Mouse (Mus musculus): ENCODE results near the gene Rps29. TPM values are rescaled to one million over a fixed set of nuclear protein-coding genes. Genes with fewer than 3 reads are reported as not detected.

The Rps29 gene
- 6,173 and 6,944 TPM in 2 replicates for polyA plus RNA-seq (2021; fragmentation: Nextera tagmentation)
- long read RNA-seq, experiment 1, transcript Rps29-201 (3 exons, 390 nt) = major isoform, 120 of 123 reads
- long read RNA-seq, experiment 1, partial matches to known transcripts = 0 of 123 reads
- long read RNA-seq, experiment 1, other reads (novel, unspliced or antisense) = 2 of 123 reads
- long read RNA-seq, experiment 2, transcript Rps29-201 (3 exons, 390 nt) = major isoform, 286 of 287 reads
- long read RNA-seq, experiment 2, partial matches to known transcripts = 0 of 287 reads
- long read RNA-seq, experiment 2, other reads (novel, unspliced or antisense) = 1 of 287 reads

DNA sequence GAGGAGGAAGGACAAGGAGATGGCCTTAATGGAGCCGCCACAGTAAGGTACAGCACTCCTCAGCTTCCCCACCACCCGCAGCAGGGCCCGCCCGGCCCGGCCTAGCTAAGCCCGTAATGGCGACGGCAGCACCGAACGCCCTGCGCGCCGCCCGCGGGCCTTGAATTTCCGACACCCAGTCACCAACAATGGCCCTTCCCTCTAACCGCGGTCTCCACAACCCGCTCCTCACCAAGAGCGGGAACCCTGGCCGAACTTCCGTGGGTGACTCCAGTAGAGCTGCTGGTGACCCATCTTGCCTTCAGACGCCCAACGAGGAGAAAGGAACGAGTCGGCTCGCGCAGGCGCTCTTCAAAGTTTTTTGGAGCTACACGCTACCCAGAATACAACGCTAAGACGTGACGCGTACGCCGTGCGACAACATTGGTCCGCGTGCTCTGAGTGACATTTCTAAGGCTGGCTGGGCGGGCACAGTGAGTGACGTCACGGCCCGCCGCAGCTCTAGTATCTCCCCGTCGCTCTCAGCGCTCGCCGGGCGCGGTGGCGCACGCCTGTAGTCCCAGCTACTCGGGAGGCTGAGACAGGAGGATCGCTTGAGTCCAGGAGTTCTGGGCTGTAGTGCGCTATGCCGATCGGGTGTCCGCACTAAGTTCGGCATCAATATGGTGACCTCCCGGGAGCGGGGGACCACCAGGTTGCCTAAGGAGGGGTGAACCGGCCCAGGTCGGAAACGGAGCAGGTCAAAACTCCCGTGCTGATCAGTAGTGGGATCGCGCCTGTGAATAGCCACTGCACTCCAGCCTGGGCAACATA lies at the start of gene Rps29:
Gene Rps29 (minus strand): TSS at position 422 of the 813 bp plus-strand sequence.

DNA sequence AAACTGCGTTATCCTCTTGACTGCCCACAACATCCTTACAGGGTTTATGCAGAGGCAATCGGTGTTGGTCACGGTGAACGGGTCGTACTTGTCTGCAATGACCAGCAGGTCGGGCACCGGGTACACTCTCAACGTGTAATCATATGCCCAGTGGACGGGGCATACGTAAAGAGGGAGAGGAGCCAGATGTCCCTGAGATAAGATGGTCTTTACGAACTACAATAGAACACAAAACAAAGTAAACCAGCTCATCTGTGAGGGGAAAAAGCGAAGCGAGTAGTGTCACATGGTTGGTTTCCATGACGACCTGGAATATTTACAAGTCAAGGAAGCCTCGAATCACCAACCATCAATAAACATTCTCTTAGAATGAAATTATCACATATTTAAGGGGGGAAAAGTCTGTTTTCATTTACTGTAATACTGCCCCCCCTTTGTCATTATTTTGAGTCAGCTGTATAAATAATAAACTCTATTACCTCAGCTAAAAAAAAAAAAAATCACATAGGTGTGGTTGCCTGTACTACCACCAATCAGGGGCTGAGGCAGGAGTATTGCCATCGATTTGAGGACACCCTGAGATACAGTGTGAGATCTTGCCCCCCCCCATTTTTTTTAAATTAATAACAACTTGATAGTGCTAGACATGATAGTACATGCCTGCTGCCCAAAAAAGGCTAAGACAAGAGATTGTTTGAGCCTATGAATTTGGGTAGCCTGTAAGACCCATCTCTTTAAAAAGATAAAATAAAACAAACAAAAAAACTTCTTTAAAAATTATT lies 45.3 kb upstream of the Rps29 start, which contains the start of gene Gm49384:
Gene Gm49384 (minus strand): TSS at position 216 of the 782 bp plus-strand sequence.

DNA sequence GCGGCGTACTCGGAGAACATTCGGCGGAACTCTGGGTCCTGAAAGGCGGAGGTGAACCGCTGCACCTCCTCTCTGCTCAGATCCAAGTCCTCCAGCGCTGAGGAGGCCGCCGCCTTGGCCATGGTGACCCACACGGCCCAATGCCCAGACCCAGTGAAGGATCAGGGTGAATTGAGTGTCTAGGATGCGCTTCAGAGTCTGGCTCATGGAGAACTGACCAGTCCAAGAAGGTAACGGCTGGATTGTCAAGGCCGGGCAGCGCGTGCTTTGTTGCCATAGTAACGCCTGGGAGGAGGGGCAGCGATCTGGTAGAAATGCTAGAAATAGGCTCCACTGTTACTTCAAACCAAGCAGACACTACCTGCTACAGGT lies 39.2 kb upstream of the Rps29 start, which contains the start of gene Dnaaf2:
Gene Dnaaf2 (minus strand): TSS at position 266 of the 372 bp plus-strand sequence.

DNA sequence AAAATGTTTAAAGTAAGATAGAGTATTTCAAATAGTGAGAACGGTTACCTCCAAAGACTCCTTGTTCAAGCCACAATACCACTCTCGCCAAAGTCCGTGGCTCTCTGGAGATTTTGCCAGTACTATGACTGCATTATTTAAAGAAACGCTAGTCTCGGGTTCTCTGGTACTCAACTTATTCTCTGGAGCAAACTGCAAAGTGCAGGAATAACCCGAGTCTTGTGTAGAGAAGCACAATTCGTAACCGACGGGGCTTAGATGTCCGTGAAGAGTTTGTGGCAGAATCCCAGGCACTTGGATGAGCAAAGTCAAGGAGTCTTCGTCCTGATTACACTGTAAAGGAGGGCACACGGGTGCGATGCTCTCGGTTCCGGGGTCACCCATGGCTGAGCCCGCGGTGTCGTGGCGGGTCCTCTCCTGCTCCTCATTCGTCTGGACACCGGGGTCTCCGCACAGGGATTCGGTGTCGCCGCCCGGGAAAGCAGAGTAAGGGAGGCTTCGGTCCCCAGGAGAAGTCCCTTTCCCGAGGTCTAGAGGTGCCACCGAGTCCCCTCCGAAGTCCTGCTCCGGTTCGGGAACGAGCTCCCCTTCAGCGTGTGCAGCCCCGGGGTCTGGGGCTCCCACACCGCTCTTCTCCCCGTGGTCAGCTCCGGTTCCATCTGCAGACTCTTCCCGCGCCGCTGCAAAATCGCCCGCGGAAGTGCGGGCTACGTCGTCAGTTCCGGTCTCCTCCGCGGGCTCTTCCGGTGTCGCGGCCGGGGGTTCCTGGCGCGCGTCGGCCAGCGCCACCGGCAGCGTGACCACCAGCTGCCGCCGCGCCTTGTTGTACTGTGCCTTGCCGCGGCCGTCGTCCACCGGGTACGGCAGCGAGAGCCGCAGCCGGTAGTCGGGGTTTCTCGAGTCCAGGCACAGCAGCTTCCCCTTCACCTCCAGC lies 37.7 kb upstream of the Rps29 start, which contains the start of gene Gm49383:
Gene Gm49383 (minus strand): TSS at position 661 of the 934 bp plus-strand sequence.

DNA sequence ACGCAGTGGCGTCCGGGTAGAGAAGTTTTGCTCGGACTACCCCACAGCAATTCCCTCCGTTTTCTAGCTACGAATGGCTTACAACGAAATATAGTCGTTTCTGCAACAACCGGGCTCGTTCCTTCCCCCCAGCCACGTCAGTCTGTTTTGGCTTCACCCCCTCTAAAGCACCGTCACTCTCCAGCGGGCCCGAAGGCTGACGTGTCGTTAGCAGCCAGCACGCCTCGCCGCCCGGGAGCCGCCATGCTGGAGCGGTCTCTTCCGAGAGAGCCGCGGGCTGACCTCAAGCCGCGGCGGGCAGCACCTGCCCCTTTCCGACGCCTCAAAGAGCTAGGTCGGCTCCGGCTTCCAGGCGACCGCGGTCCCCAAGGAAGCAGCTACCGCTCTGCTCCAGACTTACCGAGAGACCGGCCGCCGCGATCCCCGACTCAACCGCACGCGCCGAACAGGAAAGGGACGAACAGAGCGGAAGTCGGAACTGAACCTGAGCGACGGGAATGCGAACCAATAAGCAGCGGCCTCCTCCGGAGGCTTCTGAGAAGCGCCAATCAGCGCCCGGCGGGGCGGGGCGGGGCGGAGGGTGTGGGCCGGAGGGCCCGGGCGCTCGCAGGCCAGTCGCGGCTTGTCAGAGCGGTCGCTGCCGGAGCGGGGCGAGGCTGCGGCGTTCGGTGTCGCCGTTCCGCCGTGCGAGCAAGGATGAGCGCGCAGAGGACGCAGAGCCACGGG lies 24.8 kb upstream of the Rps29 start, which contains the start of the genes Rpl36al and Mgat2:
Gene Rpl36al (minus strand): TSS at position 501 of the 726 bp plus-strand sequence.
Gene Mgat2 (plus strand): TSS at position 575 of the 726 bp plus-strand sequence.

DNA sequence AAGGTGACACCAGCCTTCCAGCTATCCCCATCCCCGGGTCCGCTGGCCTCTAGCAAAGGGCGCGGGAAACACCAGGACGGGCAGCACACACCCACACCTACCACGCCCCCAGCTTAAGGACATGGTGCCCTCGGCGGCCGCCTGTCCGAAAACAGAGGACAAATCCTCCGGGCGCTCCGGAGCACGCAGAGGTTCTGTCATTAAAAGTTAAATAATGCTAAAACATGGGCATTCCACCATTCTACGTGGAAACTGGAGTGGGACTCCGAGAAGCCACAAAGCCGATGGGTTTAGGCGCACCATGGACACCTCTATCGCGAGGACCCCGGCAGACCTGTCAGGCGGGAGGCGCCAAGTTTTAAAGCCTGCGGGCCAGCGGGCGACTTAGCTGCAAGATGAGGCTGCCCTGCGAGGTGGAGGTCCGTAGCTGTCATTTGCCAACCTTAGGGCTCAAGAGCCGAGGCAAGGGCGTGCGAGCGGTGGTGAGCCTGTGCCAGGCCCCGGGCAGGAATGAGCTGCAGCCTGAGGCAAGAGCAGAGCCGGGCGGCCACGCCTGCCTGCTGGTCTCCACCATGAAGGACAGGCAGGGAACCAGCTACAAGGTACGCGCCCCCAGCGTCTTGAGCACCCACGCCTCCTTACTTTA lies 9.6 kb upstream of the Rps29 start, which contains the start of gene Lrr1:
Gene Lrr1 (plus strand): TSS at position 354 of the 646 bp plus-strand sequence.

Other genes with a start within 250 kb of the Rps29 start
- gene Lrr1, start 9.6 kb upstream of the Rps29 start, polyA plus RNA-seq (2021; fragmentation: Nextera tagmentation) = not detected in 2 replicates
- 698 and 733 TPM in 2 replicates for gene Rpl36al, start 24.9 kb upstream of the Rps29 start, polyA plus RNA-seq (2021; fragmentation: Nextera tagmentation)
- 29.5 and 31.1 TPM in 2 replicates for gene Mgat2, start 25.0 kb upstream of the Rps29 start, polyA plus RNA-seq (2021; fragmentation: Nextera tagmentation)
- gene Gm49383, start 37.9 kb upstream of the Rps29 start, polyA plus RNA-seq (2021; fragmentation: Nextera tagmentation) = 3.1 and 5.5 TPM in 2 replicates
- 3.8 and 5.0 TPM in 2 replicates for gene Dnaaf2, start 39.2 kb upstream of the Rps29 start, polyA plus RNA-seq (2021; fragmentation: Nextera tagmentation)
- gene Gm49384, start 45.1 kb upstream of the Rps29 start, polyA plus RNA-seq (2021; fragmentation: Nextera tagmentation) = 1.1 and 3.3 TPM in 2 replicates
- gene Pole2, start 69.0 kb upstream of the Rps29 start, polyA plus RNA-seq (2021; fragmentation: Nextera tagmentation) = 0.20 and 0.32 TPM in 2 replicates
- 24.6 and 28.6 TPM in 2 replicates for gene Klhdc1, start 82.0 kb upstream of the Rps29 start, polyA plus RNA-seq (2021; fragmentation: Nextera tagmentation)
- gene Klhdc2, start 137.5 kb upstream of the Rps29 start, polyA plus RNA-seq (2021; fragmentation: Nextera tagmentation) = 84.6 and 172 TPM in 2 replicates
- gene Nemf, start 198.0 kb upstream of the Rps29 start, polyA plus RNA-seq (2021; fragmentation: Nextera tagmentation) = 23.1 and 26.5 TPM in 2 replicates
- 12.3 and 63.9 TPM in 2 replicates for gene Arf6, start 213.0 kb upstream of the Rps29 start, polyA plus RNA-seq (2021; fragmentation: Nextera tagmentation)
- gene Gm9887, start 213.3 kb upstream of the Rps29 start, polyA plus RNA-seq (2021; fragmentation: Nextera tagmentation) = 0.85 and 3.1 TPM in 2 replicates